Comparison of ENCODE assay signal across 21 mouse cellular contexts in the genomic region with DNA sequence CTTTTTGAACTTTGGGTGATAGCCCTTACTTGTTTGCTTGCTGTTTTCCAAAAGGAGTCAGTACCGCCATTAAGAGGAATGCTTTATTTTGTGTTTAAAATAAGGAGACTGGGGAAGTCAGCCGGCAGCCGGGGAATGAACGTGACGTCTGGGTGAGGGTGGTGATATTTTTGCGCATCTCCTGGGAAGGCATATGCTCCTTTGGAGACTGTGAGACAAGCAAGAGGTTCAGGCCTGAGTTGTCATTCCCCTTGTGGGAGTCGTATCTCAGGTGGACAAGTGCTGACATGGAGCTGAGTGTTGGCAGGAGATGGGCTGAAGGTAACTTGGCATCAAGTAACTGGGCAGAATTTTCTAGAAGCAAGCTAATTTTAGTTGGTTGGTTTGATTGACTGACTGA.
DNase-seq lines count a peak whose midpoint lies in the region; ATAC-seq lines count a peak whose summit lies in the region.
"Had no signal": no experiment of that assay in that cellular context is flagged by ENCODE, and none has a peak within 500 bp of the region (broad histone marks: within the 10 kb centered on the region; RNA-seq: fewer than 3 reads in every experiment).

No protein-coding gene starts in this region.

- H3K4me3 ChIP-seq in forebrain, embryonic 13.5 days: peak overlapping the region; percentile 18; the same call in 1 of the 2 replicates
- no peak overlapping the region for H3K4me3 ChIP-seq in forebrain, embryonic 12.5 days (replicated peaks)
- H3K4me3 ChIP-seq: heart, embryonic 13.5 days; hindbrain, embryonic 15.5 days; kidney, embryonic 15.5 days; liver, embryonic 12.5 days; midbrain, embryonic 12.5 days had no signal

- H3K4me1 ChIP-seq in forebrain, embryonic 13.5 days: peaks cover 56% of the 10 kb centered on the region
- H3K4me1 ChIP-seq in forebrain, embryonic 12.5 days: peaks cover 21% of the 10 kb centered on the region
- H3K4me1 ChIP-seq: liver, embryonic 12.5 days had no signal

- H3K27me3 ChIP-seq in forebrain, embryonic 13.5 days: peaks cover 30% of the 10 kb centered on the region
- peaks cover 36% of the 10 kb centered on the region for H3K27me3 ChIP-seq in forebrain, embryonic 12.5 days
- H3K27me3 ChIP-seq: CH12.LX; heart, embryonic 13.5 days; kidney, embryonic 15.5 days; liver, embryonic 12.5 days; midbrain, embryonic 12.5 days had no signal

- DNase-seq in left cerebral cortex, postnatal 25 days (ENCODE audit: low spot score in 2 of 2): peak; percentile 69 to 94
- DNase-seq in left cerebral cortex, postnatal 4 days: no peak
- peak; percentile 51 for DNase-seq in right cerebral cortex, postnatal 14 days
- no peak for DNase-seq in gastrocnemius, postnatal 36 days
- no peak for DNase-seq in lung, postnatal 14 days
- DNase-seq: adrenal gland, adult 8-10 months; cerebellum, adult 2 months; heart, postnatal 36 days; lung, embryonic 14.5 days; thymus, adult 2 months had no signal

- WGBS in forebrain, embryonic 13.5 days: 81% methylated on average over 7 of the region's 7 CpGs
- 88% methylated on average over 7 of the region's 7 CpGs for WGBS in forebrain, embryonic 12.5 days

- H3K9ac ChIP-seq in forebrain, embryonic 13.5 days: no peak overlapping the region
- no peak overlapping the region for H3K9ac ChIP-seq in forebrain, embryonic 12.5 days
- H3K9ac ChIP-seq: heart, embryonic 13.5 days; hindbrain, embryonic 15.5 days; kidney, embryonic 15.5 days; liver, embryonic 12.5 days; lung, embryonic 14.5 days; midbrain, embryonic 12.5 days had no signal

- peak overlapping the region; percentile 32; the same call in 1 of the 2 replicates for H3K27ac ChIP-seq in forebrain, embryonic 13.5 days
- no peak overlapping the region for H3K27ac ChIP-seq in forebrain, embryonic 12.5 days
- H3K27ac ChIP-seq: heart, embryonic 13.5 days; hindbrain, embryonic 15.5 days; kidney, embryonic 15.5 days; liver, embryonic 12.5 days; macrophage; midbrain, embryonic 12.5 days had no signal

- peak overlapping the region; percentile 37 for H3K4me2 ChIP-seq in forebrain, embryonic 13.5 days
- no peak overlapping the region for H3K4me2 ChIP-seq in forebrain, embryonic 12.5 days
- H3K4me2 ChIP-seq: heart, embryonic 13.5 days; hindbrain, embryonic 15.5 days; kidney, embryonic 15.5 days; liver, embryonic 12.5 days; lung, embryonic 14.5 days; midbrain, embryonic 12.5 days had no signal

- intact Hi-C loops in left cerebral cortex, postnatal 25 days (cut with DNase I): loop anchor here (2.0 to 5.0 kb wide), 2 partner anchors 43 to 140 kb away; a partner anchor contains a TSS
- intact Hi-C loops in left cerebral cortex, postnatal 4 days (cut with DNase I): no loop called here
- intact Hi-C loops in gastrocnemius, postnatal 36 days (cut with DNase I): no loop called here

- no peaks in the 10 kb centered on the region; the same call in 1 of the 2 replicates for H3K9me3 ChIP-seq in forebrain, embryonic 13.5 days (replicated peaks)
- no peaks in the 10 kb centered on the region for H3K9me3 ChIP-seq in forebrain, embryonic 12.5 days
- H3K9me3 ChIP-seq: heart, embryonic 13.5 days; hindbrain, embryonic 15.5 days; kidney, embryonic 15.5 days; liver, embryonic 12.5 days; midbrain, embryonic 12.5 days had no signal

- no peak for ATAC-seq in forebrain, embryonic 13.5 days
- ATAC-seq in forebrain, embryonic 12.5 days (ENCODE audit: low FRiP score): no peak
- peak; percentile 31 for ATAC-seq in frontal cortex, adult (ENCODE audit: low TSS enrichment)
- ATAC-seq: intestine, embryonic 16.5 days; liver, embryonic 12.5 days had no signal

- no peaks in the 10 kb centered on the region for H3K36me3 ChIP-seq in forebrain, embryonic 13.5 days (ENCODE audit: poor library complexity, severe bottlenecking)
- H3K36me3 ChIP-seq in forebrain, embryonic 12.5 days (replicated peaks): no peaks in the 10 kb centered on the region
- H3K36me3 ChIP-seq: heart, embryonic 13.5 days; hindbrain, embryonic 15.5 days; kidney, embryonic 15.5 days; liver, embryonic 12.5 days; midbrain, embryonic 12.5 days had no signal

Comparison
In these comparisons a context has a peak if more than half of its experiments do, and no peak if none do; other contexts are left out.
1. DNase-seq: peak in left cerebral cortex, postnatal 25 days (2 of 2) and right cerebral cortex, postnatal 14 days (single experiment); none in left cerebral cortex, postnatal 4 days (single experiment), gastrocnemius, postnatal 36 days (0 of 2) and lung, postnatal 14 days (single experiment).